Mouse (Mus musculus): Measurements from ENCODE around the gene Snai1. TPM values are rescaled to one million over a fixed set of nuclear protein-coding genes. Genes with fewer than 3 reads are reported as not detected.

The Snai1 gene
- polyA plus RNA-seq, 1 experiment, result not detected

GRCm38 (mm10) chr2:167514641-167515040 lies 23.4 kb upstream of the Snai1 start:
- 96% methylated on average over 4 of the region's 4 CpGs for WGBS
- TF ChIP-seq POLR2A (IDR thresholded peaks at IDR 0.05; ENCODE audit: insufficient read depth, low read depth, low read length) (no peak), CTCF (IDR thresholded peaks at IDR 0.05; ENCODE audit: insufficient read depth, low read depth, low read length) (no peak)
- no peak overlapping the region for H3K27ac ChIP-seq (ENCODE audit: insufficient read depth, low read depth, low read length)
- no peak overlapping the region for H3K4me3 ChIP-seq (ENCODE audit: insufficient read depth, low read depth, low read length)
- peaks cover 2% of the 10 kb centered on the region; the same call in 1 of the 2 replicates for H3K4me1 ChIP-seq (ENCODE audit: control insufficient read depth, insufficient read depth, low read length)

DNA sequence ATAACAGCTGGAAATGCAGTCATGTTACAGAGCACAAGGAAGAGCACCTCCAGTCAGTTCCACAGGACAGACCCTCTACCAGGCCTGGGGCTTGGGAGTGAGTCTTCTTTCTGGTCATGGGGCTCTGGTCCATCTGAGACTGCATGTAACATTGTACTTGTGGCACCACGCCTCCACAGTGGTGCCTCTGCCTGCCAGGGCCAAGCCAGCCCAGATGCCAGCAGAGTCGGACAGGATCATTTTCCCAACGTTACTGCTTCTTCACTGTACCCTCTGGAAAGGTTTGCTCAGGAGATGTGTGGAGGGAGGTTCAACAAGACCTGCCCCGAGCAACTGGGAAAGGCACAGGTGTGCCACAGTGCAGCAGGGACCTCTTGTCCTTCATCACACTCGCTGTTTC lies 22.3 kb upstream of the Snai1 start:
- 86% methylated on average over 5 of the region's 5 CpGs for WGBS
- no peak overlapping the region for H3K4me3 ChIP-seq (ENCODE audit: insufficient read depth, low read depth, low read length)
- no peak for TF ChIP-seq CTCF (IDR thresholded peaks at IDR 0.05; ENCODE audit: insufficient read depth, low read depth, low read length)
- TF ChIP-seq POLR2A (IDR thresholded peaks at IDR 0.05; ENCODE audit: insufficient read depth, low read depth, low read length), result no peak
- H3K27ac ChIP-seq (ENCODE audit: insufficient read depth, low read depth, low read length), result no peak overlapping the region
- H3K4me1 ChIP-seq (ENCODE audit: control insufficient read depth, insufficient read depth, low read length), result no peaks in the 10 kb centered on the region

DNA sequence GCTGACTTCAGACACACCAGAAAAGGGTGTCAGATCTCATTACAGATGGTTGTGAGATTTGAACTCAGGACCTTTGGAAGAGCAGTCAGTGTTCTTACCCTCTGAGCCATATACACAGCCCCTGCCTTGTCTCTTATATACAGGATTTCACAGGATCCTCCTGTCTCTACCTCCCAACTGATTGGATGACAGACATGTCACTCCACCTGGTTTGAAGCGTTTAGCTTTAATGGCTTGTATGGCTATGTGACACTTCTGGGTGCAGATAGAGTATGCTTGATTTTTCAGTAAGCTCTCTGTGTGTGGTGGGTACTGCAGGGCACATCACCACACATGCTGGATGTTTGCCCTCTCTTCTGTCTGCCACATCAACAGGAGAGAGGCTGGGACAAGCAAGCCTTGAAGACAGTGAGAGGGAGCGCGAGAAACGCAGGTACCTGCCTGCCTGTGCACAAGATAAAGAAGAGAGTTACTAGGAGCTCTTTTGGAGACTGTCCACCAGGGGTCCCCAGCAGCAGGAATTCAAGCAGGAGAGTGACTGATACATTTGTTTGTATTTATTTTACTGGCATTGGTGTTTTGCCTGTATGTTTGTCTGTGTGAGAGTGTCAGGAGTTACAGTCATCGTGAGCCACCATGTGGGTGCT lies 18.3 kb upstream of the Snai1 start:
- H3K4me3 ChIP-seq (ENCODE audit: insufficient read depth, low read depth, low read length), result no peak overlapping the region
- TF ChIP-seq CTCF (IDR thresholded peaks at IDR 0.05; ENCODE audit: insufficient read depth, low read depth, low read length), result no peak
- no peak for TF ChIP-seq POLR2A (IDR thresholded peaks at IDR 0.05; ENCODE audit: insufficient read depth, low read depth, low read length)
- no peaks in the 10 kb centered on the region for H3K4me1 ChIP-seq (ENCODE audit: control insufficient read depth, insufficient read depth, low read length)
- no peak overlapping the region for H3K27ac ChIP-seq (ENCODE audit: insufficient read depth, low read depth, low read length)
- WGBS, result 84% methylated on average over 5 of the region's 5 CpGs

GRCm38 (mm10) chr2:167528278-167528677 lies 9.7 kb upstream of the Snai1 start:
- Histone ChIP-seq H3K27ac (ENCODE audit: insufficient read depth, low read depth, low read length) (no peak overlapping the region), H3K4me1 (ENCODE audit: control insufficient read depth, insufficient read depth, low read length) (peaks cover 5% of the 10 kb centered on the region; the same call in 1 of the 2 replicates), H3K4me3 (ENCODE audit: insufficient read depth, low read depth, low read length) (no peak overlapping the region)
- no peak for TF ChIP-seq POLR2A (IDR thresholded peaks at IDR 0.05; ENCODE audit: insufficient read depth, low read depth, low read length)
- TF ChIP-seq CTCF (IDR thresholded peaks at IDR 0.05; ENCODE audit: insufficient read depth, low read depth, low read length), result 0 out of 2 replicates have a peak, but pooled peaks have one; percentile 26
- WGBS, result 14% methylated on average over 5 of the region's 5 CpGs

DNA sequence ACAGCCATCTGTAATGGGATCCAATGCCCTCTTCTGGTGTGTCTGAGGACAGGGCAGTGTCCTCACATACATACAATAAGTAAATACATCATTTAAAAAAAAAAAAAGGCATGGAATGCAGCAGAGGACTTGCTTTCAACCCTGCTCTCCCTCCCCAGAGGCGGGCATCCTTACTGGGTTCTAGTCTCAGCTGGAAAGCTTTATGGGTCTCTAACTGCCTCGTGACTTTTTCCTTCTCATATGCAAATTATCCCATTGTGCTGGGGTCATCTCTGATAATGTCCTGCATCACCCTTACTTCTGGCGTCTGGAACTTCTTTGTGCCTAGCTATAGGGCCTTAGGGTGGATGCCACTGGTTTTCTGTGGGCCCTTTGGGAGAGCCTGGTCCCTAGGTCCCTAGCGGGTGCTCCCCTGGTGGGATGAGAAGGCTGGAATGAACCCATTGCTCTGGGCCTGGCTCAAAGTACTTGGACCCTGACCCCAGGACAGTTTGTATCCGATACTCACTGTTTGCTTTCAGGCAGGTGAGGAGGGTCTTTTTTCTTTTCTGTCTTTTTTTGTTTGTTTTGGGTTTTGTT lies 8.0 kb upstream of the Snai1 start:
- Histone ChIP-seq H3K4me1 (ENCODE audit: control insufficient read depth, insufficient read depth, low read length) (peaks cover 5% of the 10 kb centered on the region; the same call in 1 of the 2 replicates), H3K27ac (ENCODE audit: insufficient read depth, low read depth, low read length) (no peak overlapping the region), H3K4me3 (ENCODE audit: insufficient read depth, low read depth, low read length) (no peak overlapping the region)
- no peak for TF ChIP-seq CTCF (IDR thresholded peaks at IDR 0.05; ENCODE audit: insufficient read depth, low read depth, low read length)
- 74% methylated on average over 5 of the region's 5 CpGs for WGBS

GRCm38 (mm10) chr2:167530536-167530935 lies 7.5 kb upstream of the Snai1 start:
- 92% methylated on average over 4 of the region's 4 CpGs for WGBS
- H3K4me1 ChIP-seq (ENCODE audit: control insufficient read depth, insufficient read depth, low read length), result peaks cover 5% of the 10 kb centered on the region; the same call in 1 of the 2 replicates
- H3K27ac ChIP-seq (ENCODE audit: insufficient read depth, low read depth, low read length), result no peak overlapping the region
- no peak overlapping the region for H3K4me3 ChIP-seq (ENCODE audit: insufficient read depth, low read depth, low read length)
- TF ChIP-seq POLR2A (IDR thresholded peaks at IDR 0.05; ENCODE audit: insufficient read depth, low read depth, low read length), result no peak
- TF ChIP-seq CTCF (IDR thresholded peaks at IDR 0.05; ENCODE audit: insufficient read depth, low read depth, low read length), result no peak

DNA sequence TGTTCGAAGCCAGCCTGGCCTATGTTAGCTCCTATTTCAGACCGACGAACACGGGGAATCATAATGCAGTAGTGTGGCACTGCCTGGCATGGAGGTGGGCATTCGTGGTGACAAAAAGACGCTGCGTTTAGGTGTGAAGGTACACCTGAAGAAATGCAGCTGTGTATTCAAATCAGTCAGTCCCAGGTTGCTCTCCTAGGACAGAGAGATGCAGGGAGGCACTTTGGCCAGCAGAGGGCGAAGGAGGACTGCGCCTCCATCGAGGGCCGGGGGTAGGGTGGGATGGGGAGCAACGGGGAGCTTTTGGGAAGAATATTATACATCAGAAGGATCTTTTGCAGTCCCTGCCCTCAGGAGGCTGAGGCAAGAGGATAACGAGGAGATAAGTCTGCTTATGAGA lies 5.9 kb upstream of the Snai1 start:
- TF ChIP-seq CTCF (IDR thresholded peaks at IDR 0.05; ENCODE audit: insufficient read depth, low read depth, low read length), result peak; percentile 95
- TF ChIP-seq POLR2A (IDR thresholded peaks at IDR 0.05; ENCODE audit: insufficient read depth, low read depth, low read length), result no peak
- 21% methylated on average over 13 of the region's 13 CpGs for WGBS
- Histone ChIP-seq H3K4me3 (ENCODE audit: insufficient read depth, low read depth, low read length) (no peak overlapping the region), H3K4me1 (ENCODE audit: control insufficient read depth, insufficient read depth, low read length) (peaks cover 5% of the 10 kb centered on the region; the same call in 1 of the 2 replicates), H3K27ac (ENCODE audit: insufficient read depth, low read depth, low read length) (no peak overlapping the region)

GRCm38 (mm10) chr2:167533880-167534279 lies 4.1 kb upstream of the Snai1 start:
- H3K27ac ChIP-seq (ENCODE audit: insufficient read depth, low read depth, low read length), result no peak overlapping the region
- TF ChIP-seq POLR2A (IDR thresholded peaks at IDR 0.05; ENCODE audit: insufficient read depth, low read depth, low read length) (no peak), CTCF (IDR thresholded peaks at IDR 0.05; ENCODE audit: insufficient read depth, low read depth, low read length) (no peak)

DNA sequence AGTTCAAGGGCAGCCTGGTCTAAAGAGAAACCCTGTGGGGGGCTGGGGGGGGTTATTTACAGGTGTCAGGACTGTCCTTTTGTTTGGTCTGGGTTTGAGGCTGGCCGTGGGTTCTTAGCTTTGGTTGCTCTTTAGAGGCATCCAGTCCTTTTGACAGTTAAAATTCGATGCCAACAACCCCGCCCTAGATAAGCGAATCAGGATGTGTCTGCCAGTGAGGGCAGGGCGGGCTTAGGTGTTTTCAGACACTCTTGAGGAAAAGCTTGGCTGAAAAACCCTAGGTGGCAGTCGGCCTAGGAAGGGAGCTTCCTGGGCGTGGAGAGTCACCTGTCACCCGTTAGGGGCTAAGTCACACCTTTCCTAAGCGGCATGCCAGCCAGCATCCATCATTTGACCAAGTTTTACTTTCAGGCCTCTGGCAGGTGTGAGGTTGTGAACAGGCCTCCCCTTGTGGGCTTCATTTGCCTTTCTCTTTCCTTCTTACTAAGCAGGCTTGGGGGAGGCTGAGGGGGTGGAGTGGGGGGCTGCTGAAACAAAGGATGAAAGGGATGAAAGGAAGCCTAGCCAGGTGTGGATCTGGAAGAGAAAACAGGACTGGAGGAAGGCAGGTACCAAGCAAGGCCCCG lies 1.6 kb upstream of the Snai1 start:
- peaks cover 15% of the 10 kb centered on the region for H3K4me1 ChIP-seq (ENCODE audit: control insufficient read depth, insufficient read depth, low read length)
- H3K27ac ChIP-seq (ENCODE audit: insufficient read depth, low read depth, low read length), result no peak overlapping the region
- TF ChIP-seq CTCF (IDR thresholded peaks at IDR 0.05; ENCODE audit: insufficient read depth, low read depth, low read length) (no peak), POLR2A (IDR thresholded peaks at IDR 0.05; ENCODE audit: insufficient read depth, low read depth, low read length) (no peak)
- no peak overlapping the region for H3K4me3 ChIP-seq (ENCODE audit: insufficient read depth, low read depth, low read length)
- WGBS, result 72% methylated on average over 10 of the region's 10 CpGs

More at GRCm38 (mm10) chr2:167533880-167534279, 4.1 kb upstream of the Snai1 start:
- Histone ChIP-seq H3K4me1 (ENCODE audit: control insufficient read depth, insufficient read depth, low read length) (peaks cover 13% of the 10 kb centered on the region), H3K4me3 (ENCODE audit: insufficient read depth, low read depth, low read length) (no peak overlapping the region)

All from olfactory bulb, adult 2 months (tissue).